Mouse (Mus musculus): ENCODE data around the gene Mtch2.
A peak's percentile ranks its signal among the peaks of the same experiment; 100 is the strongest.
"Not testable (repeated sequence)": the region's sequence is repeated elsewhere in the genome, so short reads cannot be mapped to it uniquely, and the experiment has no call there.

Gene Mtch2

GRCm38 (mm10) chr2:90864184-90864583 lies 17.2 kb downstream of the Mtch2 start:
- DNase-seq (ENCODE audit: low spot score in 2 of 2): no peak

DNA sequence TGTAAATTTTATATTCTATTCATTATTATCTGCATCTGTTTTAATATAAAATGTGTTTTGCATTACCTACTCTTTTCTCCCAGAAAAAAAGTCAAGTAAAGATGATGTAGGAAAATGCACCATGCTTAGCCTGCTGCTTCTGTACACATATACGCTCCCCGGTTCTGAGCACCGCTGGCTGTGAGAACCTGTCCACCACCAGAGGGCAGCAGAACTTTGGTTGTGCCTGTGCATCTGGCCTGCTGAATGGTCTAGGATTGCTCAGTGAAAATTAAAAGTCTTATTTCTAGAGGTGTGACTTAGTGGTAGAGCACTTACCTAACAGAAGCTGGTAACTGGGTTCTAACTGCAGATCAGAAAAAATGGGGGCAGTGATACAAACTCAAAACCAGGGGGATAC lies 19.6 kb downstream of the Mtch2 start:
- DNase-seq (ENCODE audit: low spot score in 2 of 2): peak; percentile 66 to 86

DNA sequence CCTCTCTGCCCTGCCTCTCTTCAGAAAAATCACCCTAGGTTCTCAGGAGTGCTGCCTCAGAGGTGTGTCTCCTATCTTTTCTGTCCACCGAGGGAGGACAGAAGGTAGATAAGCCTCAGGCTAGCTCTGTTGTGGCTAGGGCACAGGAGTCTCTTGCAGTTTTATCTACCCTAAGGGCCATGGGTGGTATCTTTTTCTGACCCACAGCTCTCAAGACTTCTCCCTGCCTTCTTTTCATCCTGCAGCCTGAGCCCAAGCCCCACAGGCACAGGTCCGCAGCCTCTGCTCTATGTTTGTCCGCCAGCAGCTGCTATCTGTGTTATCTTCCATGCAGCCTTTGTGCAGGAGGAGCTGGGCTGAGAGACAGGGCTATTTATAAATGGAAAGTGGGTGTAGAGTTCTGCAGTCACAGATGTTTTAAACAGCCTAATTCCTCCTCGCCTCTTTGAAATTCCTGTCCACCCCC lies 23.2 kb downstream of the Mtch2 start:
- DNase-seq (ENCODE audit: low spot score in 2 of 2): no peak

DNA sequence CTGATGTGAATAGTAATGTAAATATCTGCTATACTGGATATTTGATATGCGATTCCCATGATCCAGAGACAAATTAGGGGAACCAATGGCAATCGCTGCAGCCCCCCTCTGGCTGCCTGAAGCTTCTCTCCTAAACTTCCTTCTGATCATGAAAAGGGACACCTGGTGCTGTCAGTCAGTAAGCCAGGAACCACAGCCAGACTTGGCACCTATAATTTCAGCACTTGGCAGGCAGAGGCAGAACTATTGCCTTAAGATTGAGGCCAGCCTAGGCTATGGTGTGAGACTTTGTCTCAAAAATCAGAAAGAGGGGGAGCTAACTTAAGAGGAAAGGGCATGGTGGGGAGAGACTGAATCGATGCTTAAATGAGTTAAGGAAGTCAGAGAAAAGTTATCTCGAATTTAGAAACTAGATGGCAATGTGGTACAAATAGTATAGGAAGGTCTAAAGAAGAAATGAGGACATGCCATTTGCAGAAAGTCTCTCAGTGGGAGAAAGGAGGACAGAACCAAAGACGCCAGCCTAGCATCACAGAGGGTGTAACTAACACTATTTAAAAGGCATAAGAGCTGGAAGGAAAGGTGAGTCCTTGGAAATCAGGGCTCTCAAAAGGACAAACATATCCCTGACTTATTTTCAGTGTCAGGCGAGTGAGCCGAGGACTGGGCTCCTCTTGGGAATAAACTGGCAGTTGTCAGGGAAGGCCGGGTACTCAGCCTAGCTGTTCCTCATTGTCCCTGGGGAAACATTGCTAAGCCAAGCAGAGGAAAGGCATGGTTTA lies 24.4 kb downstream of the Mtch2 start:
- DNase-seq (ENCODE audit: low spot score in 2 of 2): no peak

DNA sequence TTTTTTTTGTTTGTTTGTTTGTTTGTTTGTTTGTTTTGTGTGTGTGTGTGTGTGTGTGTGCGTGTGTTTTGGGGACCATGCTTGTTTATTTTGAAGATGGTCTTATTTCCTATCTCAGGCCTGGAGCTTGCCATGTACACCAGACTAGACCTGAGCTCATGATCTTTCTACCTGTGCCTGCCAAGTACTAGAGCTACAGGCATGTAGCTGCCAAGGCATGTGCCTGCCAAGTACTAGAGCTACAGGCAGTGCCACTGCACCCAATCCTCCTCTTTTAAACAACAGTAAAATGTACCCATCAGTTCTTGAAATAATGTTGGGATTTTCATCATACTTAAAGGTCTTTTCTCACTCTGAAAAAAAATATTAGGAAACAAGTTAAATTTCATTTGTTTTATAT lies 27.1 kb downstream of the Mtch2 start:
- DNase-seq (ENCODE audit: low spot score in 2 of 2): no peak

GRCm38 (mm10) chr2:90875239-90875638 lies 28.3 kb downstream of the Mtch2 start:
- no peak for DNase-seq (ENCODE audit: low spot score in 2 of 2)

GRCm38 (mm10) chr2:90877584-90878259 lies 30.8 kb downstream of the Mtch2 start:
- DNase-seq (ENCODE audit: low spot score in 2 of 2): no peak

DNA sequence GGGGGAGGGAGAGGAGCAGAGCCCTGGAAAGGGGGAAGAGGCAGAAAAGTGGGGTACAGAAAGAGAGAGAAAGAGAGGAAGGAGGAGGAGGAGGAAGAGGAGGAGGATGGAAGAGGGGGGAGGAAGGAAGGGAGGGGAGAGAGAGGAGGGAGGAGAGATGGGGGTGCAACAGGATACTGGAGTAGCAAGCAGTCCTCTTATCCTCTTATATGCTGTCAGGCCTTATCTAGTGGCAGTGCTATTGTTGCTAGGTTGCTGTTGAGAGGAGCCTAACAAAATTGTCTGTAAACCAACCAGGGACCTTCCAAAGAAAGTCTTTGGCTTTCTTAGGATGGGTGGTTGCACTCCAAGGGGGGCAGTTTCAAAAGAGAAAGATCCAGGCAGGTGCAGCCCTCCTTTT lies 32.5 kb downstream of the Mtch2 start:
- DNase-seq (ENCODE audit: low spot score in 2 of 2): no peak

DNA sequence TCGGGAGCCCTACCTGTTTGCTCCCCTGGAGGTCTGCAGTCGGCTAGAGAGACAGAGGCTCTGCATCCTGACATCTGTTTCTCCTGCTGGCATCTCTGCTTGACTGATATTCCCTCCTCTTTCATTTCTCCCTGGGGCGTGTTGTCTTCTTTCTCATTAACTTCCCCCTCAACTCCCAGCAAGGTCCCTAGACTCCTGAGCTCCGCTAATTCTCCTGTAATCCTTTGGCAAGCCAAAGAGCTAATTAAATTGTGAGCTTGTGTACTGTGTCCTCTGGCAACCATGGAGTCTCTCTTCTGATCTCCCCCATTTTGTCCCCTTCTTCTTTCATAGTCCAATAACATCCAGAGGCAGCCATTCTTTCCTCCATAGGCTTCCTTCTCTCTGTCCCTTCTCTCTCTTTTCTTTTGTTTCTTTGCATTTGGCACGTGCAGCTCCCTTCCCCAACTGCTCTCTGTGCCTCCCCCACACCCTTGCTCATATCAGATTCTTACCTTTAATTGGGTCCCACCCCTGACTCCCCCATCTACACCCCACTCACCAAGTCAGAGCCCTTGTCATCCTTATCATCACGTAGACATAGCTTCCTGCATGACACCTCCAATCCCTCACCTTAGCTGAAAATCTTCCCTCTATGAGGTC lies 33.3 kb downstream of the Mtch2 start:
- no peak for DNase-seq (ENCODE audit: low spot score in 2 of 2)

GRCm38 (mm10) chr2:90881824-90882223 lies 34.9 kb downstream of the Mtch2 start:
- no peak for DNase-seq (ENCODE audit: low spot score in 2 of 2)

DNA sequence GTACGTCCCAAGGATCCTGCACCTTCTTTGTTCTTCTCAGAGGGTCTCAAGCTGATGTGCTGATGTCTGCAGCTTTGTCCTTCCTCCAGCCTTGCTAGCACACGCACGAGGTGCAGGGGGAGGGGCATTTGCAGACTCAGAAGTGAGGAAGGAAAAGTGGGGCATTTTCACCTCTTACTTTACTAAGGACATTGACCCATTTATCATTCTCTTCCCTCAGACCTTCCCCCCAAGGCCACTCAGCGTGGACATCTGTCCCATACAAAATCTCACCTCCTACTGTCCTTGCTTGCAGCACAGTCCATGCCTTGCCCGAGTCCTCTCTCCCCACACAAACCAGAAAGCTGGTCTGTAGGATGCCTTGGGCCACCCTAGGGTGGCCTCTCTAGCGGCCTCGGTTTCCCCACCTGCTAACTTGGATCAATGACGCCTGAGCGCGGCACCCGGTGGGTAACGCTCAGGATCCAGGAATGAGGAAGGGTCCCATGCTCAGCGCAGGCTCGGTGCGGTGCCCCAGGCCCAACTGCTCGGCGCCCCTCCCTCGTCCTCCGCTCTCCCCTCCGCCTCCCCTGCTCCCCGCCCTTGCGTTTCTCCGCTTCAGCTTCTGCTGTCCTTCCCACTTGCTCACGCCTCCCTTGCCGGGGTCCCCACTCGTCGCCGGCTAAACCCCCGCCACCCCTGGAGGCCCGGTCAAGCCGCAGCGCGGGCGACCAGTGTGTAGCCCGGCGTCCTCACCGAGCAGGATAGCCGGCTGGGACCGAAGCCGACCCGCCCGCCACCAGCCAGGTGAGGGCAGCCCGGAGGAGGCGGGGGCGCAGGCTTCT lies 38.5 kb downstream of the Mtch2 start, which contains the start of gene C1qtnf4:
Gene C1qtnf4 (plus strand): TSS at position 643 of the 824 bp plus-strand sequence.
- DNase-seq (ENCODE audit: low spot score in 2 of 2): peak; percentile 38 to 42

DNA sequence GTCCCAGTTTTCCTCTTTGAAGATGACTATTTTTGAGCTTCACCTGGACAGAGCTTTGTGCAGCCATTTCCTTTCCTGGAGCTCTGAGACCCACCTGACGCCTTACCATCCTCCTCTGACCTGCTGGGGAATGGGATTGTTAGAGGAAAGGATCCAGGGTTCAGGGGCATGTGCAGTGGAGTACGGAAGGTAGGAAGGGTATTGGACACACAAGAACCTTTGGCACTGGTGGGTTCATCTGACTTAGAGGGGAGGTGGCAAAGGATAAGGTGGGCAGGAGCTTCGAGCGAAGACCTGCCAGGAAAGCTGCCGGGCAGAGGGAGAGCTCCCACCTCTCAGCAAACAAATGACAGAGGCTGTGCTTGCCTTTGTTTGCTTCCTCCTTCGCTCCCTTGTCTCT lies 39.5 kb downstream of the Mtch2 start:
- no peak for DNase-seq (ENCODE audit: low spot score in 2 of 2)

GRCm38 (mm10) chr2:90887627-90888026 lies 40.7 kb downstream of the Mtch2 start:
- no peak for DNase-seq (ENCODE audit: low spot score in 2 of 2)

DNA sequence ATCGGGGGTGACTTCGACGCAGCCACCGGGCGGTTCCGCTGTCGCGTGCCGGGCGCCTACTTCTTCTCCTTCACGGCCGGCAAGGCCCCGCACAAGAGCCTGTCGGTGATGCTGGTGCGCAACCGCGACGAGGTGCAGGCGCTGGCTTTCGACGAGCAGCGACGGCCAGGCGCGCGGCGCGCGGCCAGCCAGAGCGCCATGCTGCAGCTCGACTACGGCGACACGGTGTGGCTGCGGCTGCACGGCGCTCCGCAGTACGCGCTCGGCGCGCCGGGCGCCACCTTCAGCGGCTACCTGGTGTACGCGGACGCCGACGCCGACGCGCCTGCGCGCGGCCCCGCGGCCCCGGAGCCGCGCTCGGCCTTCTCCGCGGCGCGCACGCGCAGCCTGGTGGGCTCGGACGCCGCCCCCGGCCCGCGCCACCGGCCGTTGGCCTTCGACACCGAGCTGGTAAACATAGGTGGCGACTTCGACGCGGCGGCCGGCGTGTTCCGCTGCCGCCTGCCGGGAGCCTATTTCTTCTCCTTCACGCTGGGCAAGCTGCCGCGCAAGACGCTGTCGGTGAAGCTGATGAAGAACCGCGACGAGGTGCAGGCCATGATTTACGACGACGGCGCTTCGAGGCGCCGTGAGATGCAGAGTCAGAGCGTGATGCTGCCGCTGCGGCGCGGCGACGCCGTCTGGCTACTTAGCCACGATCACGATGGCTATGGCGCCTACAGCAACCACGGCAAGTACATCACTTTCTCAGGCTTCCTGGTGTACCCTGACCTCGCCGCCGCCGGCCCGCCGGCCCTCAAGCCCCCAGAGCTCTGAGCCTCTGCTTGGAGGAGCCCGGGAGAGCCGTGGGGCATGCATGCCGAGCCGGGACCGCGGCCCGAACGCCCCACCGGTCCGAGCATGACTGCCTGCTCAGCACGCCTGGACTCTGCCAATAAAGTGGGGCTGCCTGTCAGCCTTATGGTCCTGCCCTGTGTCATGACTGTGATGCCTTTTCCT lies 42.9 kb downstream of the Mtch2 start:
- peak; percentile 34 to 57 for DNase-seq (ENCODE audit: low spot score in 2 of 2)

GRCm38 (mm10) chr2:90893673-90894298 lies 46.8 kb downstream of the Mtch2 start:
- DNase-seq (ENCODE audit: low spot score in 2 of 2): no peak

DNA sequence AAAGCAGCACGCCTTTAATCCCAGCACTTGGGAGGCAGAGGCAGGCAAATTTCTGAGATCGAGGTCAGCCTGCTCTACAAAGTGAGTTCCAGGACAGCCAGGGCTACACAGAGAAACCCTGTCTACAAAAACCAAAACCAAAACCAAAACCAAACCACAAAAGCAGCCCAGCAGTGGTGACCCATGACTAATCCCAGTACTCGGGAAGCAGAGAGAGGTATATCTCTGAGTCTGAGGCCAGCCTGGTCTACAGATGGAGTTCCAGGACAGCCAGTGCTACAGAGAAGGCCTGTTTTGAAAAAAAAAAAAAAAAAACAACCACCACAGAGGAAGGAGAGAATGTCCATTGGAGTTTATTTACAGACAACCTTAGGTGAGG lies 47.3 kb downstream of the Mtch2 start:
- DNase-seq (ENCODE audit: low spot score in 2 of 2): not testable (repeated sequence)

DNA sequence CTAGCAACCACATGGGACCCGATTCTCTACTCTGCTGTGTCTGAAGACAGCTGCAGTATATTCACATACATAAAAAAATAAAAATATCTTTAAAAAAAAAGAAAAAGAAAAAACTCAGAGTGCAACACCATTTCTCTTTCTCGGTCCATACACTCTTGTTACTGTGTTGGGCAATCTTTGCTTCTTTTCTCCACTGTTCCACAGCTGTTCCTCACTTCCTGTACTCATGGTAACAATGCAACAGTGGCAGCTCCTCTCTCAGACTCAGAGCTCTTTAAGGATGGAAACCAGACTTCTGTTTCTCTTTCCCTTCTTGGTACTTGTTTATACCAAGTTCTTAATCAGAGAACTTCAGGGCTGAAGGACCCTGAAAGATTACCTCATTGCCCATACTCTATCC lies 56.4 kb downstream of the Mtch2 start:
- DNase-seq (ENCODE audit: low spot score in 2 of 2): no peak

DNA sequence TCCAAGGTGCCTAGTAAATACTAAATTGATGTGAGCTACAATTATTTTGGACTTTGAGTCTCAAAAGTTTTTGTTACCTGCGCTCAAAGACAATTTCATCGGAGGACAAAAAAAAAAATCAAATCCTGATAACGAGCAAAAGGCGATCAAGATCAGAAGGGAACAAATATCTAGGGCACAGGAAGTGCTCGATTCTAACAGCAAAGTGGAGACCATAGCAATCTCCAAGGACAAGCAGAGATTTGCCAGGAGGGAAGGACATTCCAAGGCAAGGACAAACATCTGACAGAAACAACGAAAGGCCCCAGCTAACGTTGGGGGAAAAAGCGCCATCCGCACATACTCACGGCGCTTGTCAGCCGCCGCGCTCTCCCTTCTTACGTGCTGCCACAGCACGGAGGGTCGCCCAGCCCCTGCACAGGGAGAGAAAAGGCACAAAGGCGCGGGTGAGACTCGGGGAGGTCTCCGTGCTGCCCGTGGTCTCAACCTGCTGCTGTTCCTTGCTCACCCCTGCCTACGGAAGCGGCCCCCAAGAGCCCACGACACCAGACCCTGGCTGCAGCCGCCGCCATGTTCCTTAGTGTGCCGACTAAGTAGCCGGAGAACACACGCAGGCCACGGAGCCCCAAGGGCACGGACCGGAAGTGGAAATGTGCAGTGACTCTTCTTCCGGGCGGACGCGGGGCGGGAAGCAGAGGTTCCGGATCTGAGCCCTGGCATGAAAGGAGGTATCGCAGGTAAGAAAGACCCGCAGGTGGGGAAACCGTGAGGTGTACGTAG lies 57.3 kb downstream of the Mtch2 start, which contains the start of the genes Kbtbd4 and Ndufs3:
Gene Kbtbd4 (plus strand): TSS at position 665 of the 780 bp plus-strand sequence.
Gene Ndufs3 (minus strand): TSS at position 752 of the 780 bp plus-strand sequence.
- peak; percentile 72 to 88 for DNase-seq (ENCODE audit: low spot score in 2 of 2)

DNA sequence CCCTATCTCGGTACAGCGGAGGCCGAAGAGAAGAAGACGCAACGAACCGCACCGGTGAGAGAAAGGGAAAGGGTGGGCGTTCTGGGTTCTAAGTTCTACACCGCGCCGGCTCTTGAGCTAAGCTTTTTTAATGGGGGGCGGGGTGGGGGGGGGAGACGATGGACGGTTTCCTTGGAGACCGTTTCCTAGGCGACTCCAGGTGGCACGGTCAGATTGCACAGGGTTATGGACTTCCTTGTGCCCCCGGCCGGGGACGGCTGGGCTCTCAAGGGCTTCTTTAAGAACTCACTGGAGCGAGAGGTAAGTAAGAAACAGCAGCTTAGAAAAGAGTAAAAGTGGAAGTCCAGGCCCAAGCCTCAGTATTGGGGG lies 57.9 kb downstream of the Mtch2 start:
- no peak for DNase-seq (ENCODE audit: low spot score in 2 of 2)
